Mouse (Mus musculus) neutrophil, adult 65 days (primary cell): Measurements from ENCODE around the gene Olfr132. TPM values are rescaled to one million over a fixed set of nuclear protein-coding genes. Genes with fewer than 3 reads are reported as not detected.

Experiments used
- total RNA-seq: library from RNA; stranded (reverse); gene quantifications from 2 replicates; pipeline ENCODE4 v1.2.4, GENCODE M21; 2023

The Olfr132 gene
- not detected in 2 replicates for total RNA-seq

GRCm38 (mm10) chr17:38134426-38134825 is at the start of gene Olfr132:
TSS of gene Olfr132 (minus strand) at chr17:38134526.

DNA sequence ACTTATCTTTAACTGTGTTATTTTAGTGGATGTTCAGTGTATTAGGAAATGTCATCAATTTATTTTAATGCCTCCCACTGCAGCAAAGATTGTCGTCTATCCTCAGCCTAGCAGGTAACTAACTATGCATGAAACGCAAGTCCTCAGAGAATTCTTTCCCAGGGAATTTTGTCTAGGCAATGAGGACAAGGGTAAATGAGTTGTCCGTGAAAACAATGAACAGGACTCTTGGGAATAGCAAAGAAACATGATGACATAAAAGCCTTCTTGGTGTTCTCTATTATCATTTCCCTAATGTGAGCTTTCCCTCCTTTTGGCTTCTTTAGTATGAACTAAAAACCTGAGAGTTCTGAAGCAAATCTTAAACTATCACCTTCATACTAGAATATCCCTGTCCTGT is 36.8 kb upstream of the Olfr132 start, which contains the start of gene Olfr134:
TSS of gene Olfr134 (plus strand) at position 301 of the 400 bp plus-strand sequence.

DNA sequence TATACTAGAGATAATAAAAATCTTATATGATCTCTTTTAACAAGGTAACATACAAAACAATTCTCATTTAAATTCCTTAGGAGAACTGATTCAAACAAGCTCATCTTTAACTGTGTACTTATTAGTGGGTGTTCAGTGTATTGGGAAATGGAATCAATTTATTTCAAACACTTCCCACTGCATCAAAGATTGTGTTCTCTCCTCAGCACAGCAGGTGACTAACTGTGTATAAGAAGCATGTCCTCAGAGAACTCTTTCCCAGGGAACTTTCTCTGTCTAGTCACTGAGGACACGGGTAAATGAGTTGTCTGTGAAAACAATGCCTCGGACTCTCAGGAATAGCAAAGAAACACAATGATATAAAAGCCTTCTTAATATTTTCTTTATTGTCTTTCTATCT is 10.7 kb upstream of the Olfr132 start, which contains the start of gene Olfr133:
TSS of gene Olfr133 (plus strand) at position 301 of the 400 bp plus-strand sequence.

DNA sequence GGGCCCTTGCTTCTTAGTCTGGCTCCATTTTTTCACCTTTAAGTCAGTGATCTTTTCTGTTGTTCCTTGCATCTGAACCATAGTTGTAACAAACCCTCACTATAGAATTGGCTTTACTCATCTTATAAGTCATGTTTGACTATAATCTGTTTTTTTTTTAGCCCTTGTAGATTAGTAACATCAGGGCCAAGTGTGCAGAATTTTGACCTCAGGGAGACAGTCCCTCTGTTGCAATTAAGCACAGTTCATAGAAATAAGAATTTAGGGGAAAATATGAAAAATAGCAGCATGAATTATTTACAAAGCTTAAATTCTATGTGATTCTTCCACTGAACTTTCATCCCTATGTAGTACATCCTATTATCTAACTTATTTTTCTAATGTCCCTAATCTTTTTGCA is 45.7 kb downstream of the Olfr132 start, which contains the start of gene Olfr131:
TSS of gene Olfr131 (minus strand) at position 101 of the 400 bp plus-strand sequence.

Other genes with a start within 250 kb of the Olfr132 start
- not detected in 2 replicates for gene Olfr127, start 234.1 kb downstream of the Olfr132 start, total RNA-seq
- not detected in 2 replicates for gene Olfr128, start 214.0 kb downstream of the Olfr132 start, total RNA-seq
- not detected in 2 replicates for gene Olfr761, start 181.4 kb downstream of the Olfr132 start, total RNA-seq
- gene Olfr129, start 74.4 kb downstream of the Olfr132 start, total RNA-seq = not detected in 2 replicates
- gene Olfr130, start 70.6 kb downstream of the Olfr132 start, total RNA-seq = not detected in 2 replicates
- not detected in 2 replicates for gene Olfr131, start 45.8 kb downstream of the Olfr132 start, total RNA-seq
- not detected in 2 replicates for gene Olfr133, start 10.8 kb upstream of the Olfr132 start, total RNA-seq
- not detected in 2 replicates for gene Olfr134, start 36.9 kb upstream of the Olfr132 start, total RNA-seq
- not detected in 2 replicates for gene Olfr135, start 69.8 kb upstream of the Olfr132 start, total RNA-seq
- gene Olfr138, start 126.5 kb upstream of the Olfr132 start, total RNA-seq = not detected in 2 replicates
- not detected in 2 replicates for gene Olfr137, start 173.0 kb upstream of the Olfr132 start, total RNA-seq
- gene Olfr136, start 195.3 kb upstream of the Olfr132 start, total RNA-seq = not detected in 2 replicates